Mouse (Mus musculus): ENCODE data around the gene March10.

DNA sequence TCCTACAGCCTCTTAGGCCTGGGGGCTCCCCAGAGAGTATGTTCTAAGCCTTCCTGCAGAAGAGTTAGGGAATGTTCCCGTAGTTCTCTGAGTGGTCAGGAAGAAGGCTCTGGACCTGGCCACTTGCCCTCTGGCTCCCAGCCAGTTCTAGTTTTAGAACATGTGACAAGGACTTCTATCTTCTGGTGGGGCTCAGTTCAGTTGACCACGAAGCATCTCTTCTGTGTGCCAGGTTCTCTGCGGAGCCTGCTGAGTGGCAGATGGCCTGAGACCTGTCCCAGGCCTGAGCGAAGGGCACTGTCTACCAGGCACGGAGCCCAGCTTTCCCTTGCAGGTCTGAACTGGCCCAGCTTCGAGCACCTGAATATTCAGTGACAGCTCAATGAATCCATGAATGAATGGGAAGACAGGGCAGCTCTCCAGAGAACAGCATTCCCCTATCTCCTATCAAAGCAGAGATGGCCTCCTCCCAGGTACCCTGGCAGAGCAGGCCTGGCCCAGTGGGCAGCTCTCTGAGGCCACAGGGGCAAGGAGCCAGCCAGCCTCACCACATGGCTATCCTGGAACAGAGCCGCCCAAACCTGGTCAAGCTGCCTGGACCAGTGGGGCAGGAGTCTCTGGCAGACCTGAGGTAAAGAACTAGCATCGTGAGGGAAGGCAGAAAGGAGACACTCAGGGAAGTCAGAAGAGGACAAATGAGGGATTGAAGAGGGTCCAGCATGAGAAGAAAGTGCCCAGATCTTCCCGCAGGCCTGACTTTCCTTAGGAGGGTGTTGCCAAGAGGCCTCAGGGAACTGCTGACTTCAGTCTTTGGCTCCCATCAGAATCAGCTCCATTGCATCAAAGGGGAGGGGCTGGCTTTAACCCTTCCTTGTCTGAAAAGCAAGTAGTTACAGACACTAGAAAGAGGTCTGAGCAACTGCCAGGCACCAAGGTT, 103.3 kb downstream of the March10 start:
- TF ChIP-seq CTCF (IDR thresholded peaks at IDR 0.05; ENCODE audit: insufficient read depth, low read depth, low read length) (no peak), POLR2A (IDR thresholded peaks at IDR 0.05; ENCODE audit: insufficient read depth, low read depth, low read length) (no peak)

Data from olfactory bulb, adult 2 months (tissue).